Mouse (Mus musculus) neural tube, embryonic 12.5 days (tissue): ENCODE measurements around the gene Ubr7. TPM values are rescaled to one million over a fixed set of nuclear protein-coding genes. Genes with fewer than 3 reads are reported as not detected.

Experiments
- ATAC-seq: fragments of 200-750 bp; cut with Nextera tagmentation; 2 replicates; pipeline ENCODE4 v1.8.0; 2017; ENCODE audit warnings: low read depth, mild to moderate bottlenecking, moderate TSS enrichment, moderate library complexity; ENCODE audit not compliant: low FRiP score
- H3K27ac ChIP-seq: fragments of 300-500 bp; sonication (generic); 2 replicates; pipeline ENCODE4 v1.5.1; 2016
- H3K27me3 ChIP-seq: fragments of 300-500 bp; sonication (generic); replicated peaks from 2 replicates; pipeline ENCODE4 v1.6.1; 2016; ENCODE audit warnings: mild to moderate bottlenecking
- H3K36me3 ChIP-seq: fragments of 300-500 bp; sonication (generic); 2 replicates; pipeline ENCODE4 v1.6.1; 2016; ENCODE audit warnings: mild to moderate bottlenecking
- H3K4me1 ChIP-seq: fragments of 300-500 bp; sonication (generic); 2 replicates; pipeline ENCODE4 v1.6.1; 2016
- H3K4me2 ChIP-seq: fragments of 300-500 bp; sonication (generic); replicated peaks from 2 replicates; pipeline ENCODE4 v1.6.1; 2016; ENCODE audit warnings: mild to moderate bottlenecking
- H3K4me3 ChIP-seq: fragments of 300-500 bp; sonication (generic); 2 replicates; pipeline ENCODE4 v1.5.1; 2016
- H3K9ac ChIP-seq: fragments of 300-500 bp; sonication (generic); 2 replicates; pipeline ENCODE4 v1.6.1; 2016; ENCODE audit warnings: mild to moderate bottlenecking
- H3K9me3 ChIP-seq: fragments of 300-500 bp; sonication (generic); 2 replicates; pipeline ENCODE4 v1.6.1; 2016; ENCODE audit warnings: mild to moderate bottlenecking
- WGBS: fragments of 180-500 bp; shearing (Covaris S2); methylation state at CpG from one replicate; pipeline ENCODE4 v1.1.7; 2016; 5-methylcytosine and 5-hydroxymethylcytosine counted together
- polyA plus RNA-seq: library from polyadenylated mRNA; unstranded; fragments of >200 nt; fragmentation: Nextera tagmentation; extraction: Ambion mirVana; gene quantifications from 2 replicates; pipeline ENCODE4 v1.2.1, GENCODE M21; 2016

The Ubr7 gene
- polyA plus RNA-seq, 1 experiment from 2014 or later = 48.1 TPM

- Histone ChIP-seq H3K9me3 (no peaks in the 10 kb centered on the region), H3K9ac (no peak overlapping the region), H3K4me3 (no peak overlapping the region), H3K27ac (no peak overlapping the region), H3K27me3 (no peaks in the 10 kb centered on the region), H3K36me3 (0 out of 2 replicates have a peak, but pooled peaks cover 5% of the 10 kb centered on the region), H3K4me2 (no peak overlapping the region), H3K4me1 (peaks cover 11% of the 10 kb centered on the region)
- ATAC-seq = no peak
- WGBS = 89% methylated on average over 3 of the region's 3 CpGs
These were observed 9.5 kb upstream of the Ubr7 start for GRCm38 (mm10) chr12:102748256-102748655.

DNA sequence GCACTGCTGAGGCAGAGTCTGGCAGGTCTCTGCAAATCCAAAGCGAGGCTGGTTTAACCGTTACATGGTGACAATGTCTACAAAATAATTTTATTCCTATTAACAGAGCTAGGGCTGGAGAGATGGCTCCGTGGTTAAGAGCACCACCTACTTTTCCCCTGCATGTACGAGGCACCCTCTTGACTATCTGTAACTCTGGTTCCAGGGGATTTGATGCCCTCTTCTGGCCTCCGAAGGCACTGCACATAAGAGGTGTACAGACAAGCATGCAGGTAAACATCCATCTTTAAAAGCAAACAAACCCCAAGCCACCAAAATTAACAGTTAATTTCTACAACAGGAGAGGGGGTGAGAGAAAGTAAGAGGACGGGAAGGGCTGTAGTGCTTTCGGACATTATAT lies 1.5 kb upstream of the Ubr7 start:
- 87% methylated on average over 7 of the region's 7 CpGs for WGBS
- ATAC-seq = no peak
- Histone ChIP-seq H3K27ac (no peak overlapping the region), H3K4me1 (peaks cover 19% of the 10 kb centered on the region), H3K36me3 (no peaks in the 10 kb centered on the region), H3K4me3 (peak overlapping the region; percentile 82; the same call in 1 of the 2 replicates), H3K9me3 (no peaks in the 10 kb centered on the region), H3K4me2 (peak overlapping the region; percentile 90), H3K9ac (peak overlapping the region; percentile 65), H3K27me3 (no peaks in the 10 kb centered on the region)

DNA sequence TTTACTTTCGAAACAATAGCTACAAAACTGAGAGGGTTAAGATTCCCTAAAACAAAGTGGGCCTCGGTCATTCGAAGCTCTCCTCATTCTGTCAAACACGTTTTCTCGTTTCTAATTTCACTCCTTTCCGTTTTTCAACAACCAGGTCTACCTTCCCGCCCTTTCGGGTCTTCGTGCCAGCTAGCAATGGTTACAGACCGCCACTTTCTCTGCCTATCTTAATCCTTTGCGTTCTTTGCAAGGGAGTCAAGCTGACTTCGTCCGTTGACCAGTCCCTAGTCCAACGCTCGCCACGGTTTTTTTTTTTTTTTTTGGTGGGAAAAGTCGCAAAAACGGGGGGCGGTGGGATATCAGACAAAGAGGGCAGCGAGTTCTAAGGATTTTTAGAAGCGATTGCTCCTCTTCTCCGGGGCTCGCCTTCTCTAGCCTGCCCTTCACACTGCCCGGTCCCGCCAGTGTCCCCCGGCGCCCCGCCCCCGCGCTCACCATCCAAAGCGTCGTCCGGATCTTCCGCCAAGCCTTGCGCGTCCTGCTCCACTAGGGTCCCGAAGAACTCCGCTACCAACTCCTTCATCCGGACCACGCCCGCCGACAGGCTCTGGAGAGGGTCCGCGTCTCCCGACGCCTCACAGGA lies 595 bp upstream of the Ubr7 start:
- H3K4me2 ChIP-seq = peak overlapping the region; percentile 90

GRCm38 (mm10) chr12:102758403-102758756 lies 613 bp downstream of the Ubr7 start, which contains the start of gene Gm20604:
TSS of gene Gm20604 (minus strand) at chr12:102758672.
- Histone ChIP-seq H3K4me2 (peak within 1 kb of the TSS; percentile 90), H3K4me3 (peak within 1 kb of the TSS; percentile 82), H3K27me3 (no peaks in the 10 kb centered on the region), H3K9ac (peak within 1 kb of the TSS; percentile 69), H3K9me3 (no peaks in the 10 kb centered on the region), H3K27ac (peak within 1 kb of the TSS; percentile 59; the same call in 1 of the 2 replicates), H3K36me3 (peaks cover 5% of the 10 kb centered on the region), H3K4me1 (peaks cover 19% of the 10 kb centered on the region)
- 0% methylated on average over 10 of the region's 10 CpGs for WGBS
- peak; percentile 1; the same call in 1 of the 2 replicates for ATAC-seq

More for the DNA sequence above, 595 bp upstream of the Ubr7 start:
- peak overlapping the region; percentile 65 for H3K9ac ChIP-seq
- peak; percentile 84; the same call in 1 of the 2 replicates for ATAC-seq
- H3K27ac ChIP-seq = peak overlapping the region; percentile 59; the same call in 1 of the 2 replicates
- H3K4me1 ChIP-seq = peaks cover 19% of the 10 kb centered on the region
- WGBS = 2% methylated on average over 46 of the region's 46 CpGs
- peaks cover under 1% of the 10 kb centered on the region; the same call in 1 of the 2 replicates for H3K36me3 ChIP-seq
- no peaks in the 10 kb centered on the region for H3K27me3 ChIP-seq
- no peaks in the 10 kb centered on the region for H3K9me3 ChIP-seq
- peak overlapping the region; percentile 82 for H3K4me3 ChIP-seq

GRCm38 (mm10) chr12:102758936-102759335 lies 1.2 kb downstream of the Ubr7 start:
- Histone ChIP-seq H3K27me3 (no peaks in the 10 kb centered on the region), H3K4me2 (peak overlapping the region; percentile 90), H3K36me3 (peaks cover 9% of the 10 kb centered on the region), H3K9ac (peak overlapping the region; percentile 69), H3K4me1 (peaks cover 19% of the 10 kb centered on the region), H3K4me3 (peak overlapping the region; percentile 82), H3K9me3 (no peaks in the 10 kb centered on the region), H3K27ac (no peak overlapping the region)
- no peak for ATAC-seq
- WGBS = 0% methylated on average over 5 of the region's 5 CpGs

DNA sequence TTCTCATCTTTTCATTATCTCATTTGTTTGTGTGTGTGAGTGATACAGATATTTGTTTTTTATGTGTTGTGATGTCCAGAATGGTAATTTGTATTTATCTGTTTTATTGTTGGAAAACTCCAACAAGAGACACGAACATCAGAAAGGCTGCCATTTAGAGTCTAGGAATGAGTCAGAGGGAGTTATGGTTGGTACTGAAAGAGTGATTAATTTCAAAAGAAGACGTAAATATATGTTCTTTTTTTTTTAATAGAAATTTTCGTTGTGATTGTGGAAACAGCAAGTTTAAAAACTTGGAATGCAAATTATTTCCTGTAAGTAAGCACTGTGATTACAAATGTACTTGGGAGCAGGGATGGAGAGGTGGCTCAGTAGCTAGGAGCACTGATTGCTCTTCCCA lies 3.9 kb downstream of the Ubr7 start:
- ATAC-seq = no peak
- H3K4me3 ChIP-seq = no peak overlapping the region
- H3K9me3 ChIP-seq = no peaks in the 10 kb centered on the region
- no peak overlapping the region for H3K27ac ChIP-seq
- no peaks in the 10 kb centered on the region for H3K27me3 ChIP-seq
- peaks cover 13% of the 10 kb centered on the region for H3K4me1 ChIP-seq
- H3K36me3 ChIP-seq = peaks cover 23% of the 10 kb centered on the region
- no peak overlapping the region for H3K9ac ChIP-seq
- WGBS = 96% methylated on average over 3 of the region's 3 CpGs
- H3K4me2 ChIP-seq = no peak overlapping the region

GRCm38 (mm10) chr12:102763696-102764095 lies 5.9 kb downstream of the Ubr7 start:
- H3K27ac ChIP-seq = no peak overlapping the region
- H3K36me3 ChIP-seq = peaks cover 41% of the 10 kb centered on the region
- H3K4me2 ChIP-seq = no peak overlapping the region
- no peaks in the 10 kb centered on the region for H3K9me3 ChIP-seq
- H3K9ac ChIP-seq = no peak overlapping the region
- H3K4me1 ChIP-seq = peaks cover 8% of the 10 kb centered on the region
- ATAC-seq = no peak
- H3K27me3 ChIP-seq = no peaks in the 10 kb centered on the region
- no peak overlapping the region for H3K4me3 ChIP-seq

DNA sequence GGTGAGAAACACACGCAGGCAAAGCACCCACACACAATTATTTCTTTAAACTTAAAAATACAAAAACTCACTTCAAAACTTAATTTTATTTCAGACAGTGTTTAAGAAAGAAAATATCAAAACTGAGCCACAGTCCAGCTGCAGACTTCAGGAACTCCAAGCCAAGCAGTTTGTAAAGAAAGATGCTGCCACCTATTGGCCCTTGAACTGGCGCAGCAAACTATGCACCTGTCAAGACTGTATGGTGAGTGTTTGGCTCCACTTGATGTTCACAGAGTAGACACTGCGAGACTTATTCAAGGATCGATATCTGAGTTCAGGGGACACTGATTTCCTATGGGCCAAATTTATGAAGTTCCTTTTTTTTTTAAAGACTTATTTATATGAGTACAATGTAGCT lies 11.2 kb downstream of the Ubr7 start:
- H3K36me3 ChIP-seq = peaks cover 79% of the 10 kb centered on the region
- H3K4me3 ChIP-seq = no peak overlapping the region
- no peak overlapping the region for H3K4me2 ChIP-seq
- no peaks in the 10 kb centered on the region for H3K9me3 ChIP-seq
- no peaks in the 10 kb centered on the region for H3K4me1 ChIP-seq
- no peak overlapping the region for H3K27ac ChIP-seq
- H3K9ac ChIP-seq = no peak overlapping the region
- ATAC-seq = no peak
- H3K27me3 ChIP-seq = no peaks in the 10 kb centered on the region
- 95% methylated on average over 4 of the region's 4 CpGs for WGBS

DNA sequence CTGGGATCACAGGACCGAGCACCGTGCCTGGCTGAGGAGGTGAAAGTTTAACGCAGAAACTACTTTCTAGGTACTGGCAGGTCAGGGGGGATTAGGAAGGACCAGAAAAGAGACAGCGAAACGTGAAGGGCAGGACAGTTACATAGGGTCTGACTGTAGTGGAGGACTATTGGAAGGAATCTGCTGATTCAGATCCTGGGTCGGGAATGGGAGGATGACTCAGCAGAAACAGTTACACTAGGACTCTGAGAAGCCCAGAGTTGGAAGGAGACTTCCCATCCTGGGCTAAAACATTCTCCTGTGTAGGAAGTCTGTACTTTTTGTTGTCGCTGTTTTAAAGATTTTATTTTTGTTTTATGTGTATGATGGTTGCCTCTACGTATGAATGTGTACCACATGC lies 13.8 kb downstream of the Ubr7 start:
- Histone ChIP-seq H3K27me3 (no peaks in the 10 kb centered on the region), H3K9ac (no peak overlapping the region), H3K36me3 (peaks cover 90% of the 10 kb centered on the region), H3K9me3 (no peaks in the 10 kb centered on the region), H3K4me2 (no peak overlapping the region), H3K4me1 (no peaks in the 10 kb centered on the region), H3K4me3 (no peak overlapping the region), H3K27ac (no peak overlapping the region)
- ATAC-seq = no peak
- WGBS = 95% methylated on average over 8 of the region's 8 CpGs

- no peak overlapping the region for H3K27ac ChIP-seq
- no peak overlapping the region for H3K9ac ChIP-seq
- H3K4me3 ChIP-seq = no peak overlapping the region
- H3K27me3 ChIP-seq = no peaks in the 10 kb centered on the region
- 95% methylated on average over 5 of the region's 5 CpGs for WGBS
- no peak for ATAC-seq
- H3K4me2 ChIP-seq = no peak overlapping the region
- no peaks in the 10 kb centered on the region for H3K9me3 ChIP-seq
- H3K36me3 ChIP-seq = peaks cover 91% of the 10 kb centered on the region
- no peaks in the 10 kb centered on the region for H3K4me1 ChIP-seq
These were observed 14.9 kb downstream of the Ubr7 start for GRCm38 (mm10) chr12:102772676-102773075.

GRCm38 (mm10) chr12:102776035-102776434 lies 18.3 kb downstream of the Ubr7 start:
- Histone ChIP-seq H3K9me3 (no peaks in the 10 kb centered on the region), H3K4me1 (no peaks in the 10 kb centered on the region), H3K9ac (no peak overlapping the region), H3K4me2 (no peak overlapping the region), H3K4me3 (no peak overlapping the region), H3K36me3 (peaks cover 63% of the 10 kb centered on the region), H3K27me3 (no peaks in the 10 kb centered on the region), H3K27ac (no peak overlapping the region)
- no peak for ATAC-seq
- 94% methylated on average over 14 of the region's 14 CpGs for WGBS

GRCm38 (mm10) chr12:102778151-102778550 lies 20.4 kb downstream of the Ubr7 start:
- Histone ChIP-seq H3K36me3 (peaks cover 48% of the 10 kb centered on the region), H3K27me3 (no peaks in the 10 kb centered on the region), H3K4me2 (no peak overlapping the region), H3K9me3 (no peaks in the 10 kb centered on the region), H3K4me3 (no peak overlapping the region), H3K4me1 (no peaks in the 10 kb centered on the region), H3K27ac (no peak overlapping the region), H3K9ac (no peak overlapping the region)
- WGBS = 90% methylated on average over 5 of the region's 5 CpGs
- no peak for ATAC-seq

DNA sequence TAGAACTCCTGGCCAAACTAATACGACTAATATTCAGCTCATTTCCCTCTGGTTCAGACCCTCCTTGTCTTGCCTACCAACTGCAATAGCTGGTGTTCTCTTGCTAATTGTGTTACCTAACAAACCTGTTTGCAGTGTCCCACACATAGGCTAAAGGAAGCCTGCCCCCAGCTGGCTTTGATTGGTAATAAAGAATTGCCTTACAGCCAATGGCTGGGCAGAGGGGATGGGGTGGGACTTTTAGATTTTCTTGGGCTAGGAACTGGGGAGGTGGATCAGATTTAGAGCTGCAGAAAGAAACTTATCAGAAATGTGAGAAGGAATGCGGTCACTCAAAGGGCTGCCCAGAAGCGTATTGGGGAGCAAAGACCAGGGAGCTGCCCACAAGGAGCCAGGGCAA lies 21.7 kb downstream of the Ubr7 start:
- no peak overlapping the region for H3K9ac ChIP-seq
- no peak overlapping the region for H3K4me3 ChIP-seq
- peaks cover 42% of the 10 kb centered on the region for H3K36me3 ChIP-seq
- no peak for ATAC-seq
- H3K27me3 ChIP-seq = no peaks in the 10 kb centered on the region
- no peaks in the 10 kb centered on the region for H3K9me3 ChIP-seq
- H3K27ac ChIP-seq = no peak overlapping the region
- no peak overlapping the region for H3K4me2 ChIP-seq
- no peaks in the 10 kb centered on the region for H3K4me1 ChIP-seq
- WGBS = 49% methylated on average over 3 of the region's 3 CpGs
